Mouse (Mus musculus) embryonic fibroblast, embryonic 13.5 days (primary cell): Measurements from ENCODE around the gene Rab37.

Experiments
- CTCF ChIP-seq: IDR thresholded peaks from 2 replicates; pipeline ENCODE4 v1.5.1; 2011; ENCODE audit warnings: mild to moderate bottlenecking, control low read depth, low read length, moderate library complexity, borderline replicate concordance; ENCODE audit not compliant: insufficient read depth
- POLR2A ChIP-seq: IDR thresholded peaks from 2 replicates; pipeline ENCODE4 v1.6.1; 2011; ENCODE audit warnings: low read depth, mild to moderate bottlenecking, control low read depth, low read length, moderate library complexity

GRCm38 (mm10) chr11:115073002-115073401 is 18.2 kb upstream of the Rab37 start:
- TF ChIP-seq CTCF, result no peak
- no peak for TF ChIP-seq POLR2A
